Mouse (Mus musculus) midbrain, embryonic 14.5 days (tissue): ENCODE data around the gene Exoc5. TPM values are rescaled to one million over a fixed set of nuclear protein-coding genes. Genes with fewer than 3 reads are reported as not detected.

Source experiments
- polyA plus RNA-seq: library from polyadenylated mRNA; unstranded; fragments of >200 nt; fragmentation: Nextera tagmentation; extraction: Ambion mirVana; gene quantifications from 2 replicates; pipeline ENCODE4 v1.2.1, GENCODE M21; 2014

The Exoc5 gene
- polyA plus RNA-seq, 1 experiment from 2014 or later, result 105 TPM

Other genes starting within 250 kb of the Exoc5 start
- gene Ap5m1, start 556 bp downstream of the Exoc5 start, polyA plus RNA-seq, result 22.3 and 27.9 TPM in 2 replicates
- 20.8 and 22.4 TPM in 2 replicates for gene Naa30, start 105.6 kb upstream of the Exoc5 start, polyA plus RNA-seq
- 0.09 and 0.33 TPM in 2 replicates for gene ccdc198, start 178.8 kb upstream of the Exoc5 start, polyA plus RNA-seq